Mouse (Mus musculus) ES-E14 (cell line): ENCODE data around the gene Mvb12a.

Source experiments
- CHD2 ChIP-seq: IDR thresholded peaks from 2 replicates; pipeline ENCODE4 v1.6.1; 2014; ENCODE audit warnings: mild to moderate bottlenecking, low read depth, low read length, inconsistent platforms
- HCFC1 ChIP-seq: IDR thresholded peaks from 2 replicates; pipeline ENCODE4 v1.6.1; 2012; ENCODE audit warnings: low read length, inconsistent platforms, borderline replicate concordance; ENCODE audit not compliant: insufficient read depth
- MAFK ChIP-seq: IDR thresholded peaks from 2 replicates; pipeline ENCODE4 v1.6.1; 2014; ENCODE audit warnings: mild to moderate bottlenecking, low read depth, low read length, inconsistent platforms; ENCODE audit not compliant: insufficient read depth
- ZC3H11A ChIP-seq: IDR thresholded peaks from 2 replicates; pipeline ENCODE4 v1.6.1; 2012; ENCODE audit warnings: low read depth, mild to moderate bottlenecking, inconsistent platforms, low read length, borderline replicate concordance
- ZNF384 ChIP-seq: IDR thresholded peaks from 2 replicates; pipeline ENCODE4 v1.6.1; 2012; ENCODE audit warnings: low read depth, low read length, inconsistent platforms

DNA sequence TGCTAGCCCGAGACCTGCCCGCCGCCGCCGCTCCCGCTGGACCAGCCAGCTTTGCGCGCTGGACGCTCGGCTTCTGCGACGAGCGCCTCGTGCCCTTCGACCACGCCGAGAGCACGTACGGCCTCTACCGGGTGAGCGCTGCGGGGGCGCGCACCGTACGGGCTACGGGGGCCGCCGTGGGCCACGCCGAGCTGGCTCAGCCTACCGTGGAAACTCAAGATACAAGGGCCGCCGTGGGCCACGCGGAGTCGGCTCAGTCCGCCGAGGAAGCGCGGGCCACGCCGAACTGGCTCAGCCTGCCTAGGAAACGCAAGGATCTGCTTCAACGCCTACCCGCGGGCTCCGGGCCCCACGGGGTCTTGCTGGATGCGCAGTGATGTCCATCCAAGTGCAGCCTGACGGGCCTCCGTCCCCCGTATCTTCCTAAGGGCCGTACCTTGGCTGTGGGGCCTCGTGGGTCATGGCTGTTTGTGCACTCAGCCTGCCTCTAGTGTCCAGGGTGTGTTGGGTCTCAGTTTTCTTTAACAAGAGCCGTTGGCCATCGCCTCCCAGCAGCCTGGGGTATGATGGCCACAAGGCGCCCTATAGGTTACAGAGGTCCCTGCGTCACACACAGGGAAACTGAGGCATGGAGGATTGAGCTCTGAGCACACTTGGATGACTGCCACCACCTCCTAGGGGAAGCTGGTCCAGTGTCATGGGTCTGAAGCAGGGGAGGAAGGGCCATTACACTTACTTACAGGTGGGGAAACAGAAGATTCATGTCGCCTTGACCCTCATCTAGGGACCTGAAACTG lies 49.9 kb downstream of the Mvb12a start:
- no peak for TF ChIP-seq ZNF384
- TF ChIP-seq MAFK = no peak
- TF ChIP-seq ZC3H11A = no peak
- no peak for TF ChIP-seq CHD2
- TF ChIP-seq HCFC1 = no peak
